Mouse (Mus musculus) cerebellum, adult 11 months (tissue): ENCODE data around the gene Itgav.

Experiments used
- DNase-seq: peaks from one replicate; pipeline ENCODE4 v3.0.0; 2022

Gene Itgav

GRCm38 (mm10) chr2:83816147-83816546 is 92.0 kb downstream of the Itgav start:
- DNase-seq = no peak

- DNase-seq = peak; percentile 16
Measured at GRCm38 (mm10) chr2:83825161-83825560, 101.0 kb downstream of the Itgav start.

GRCm38 (mm10) chr2:83828895-83829539 is 104.8 kb downstream of the Itgav start:
- no peak for DNase-seq

GRCm38 (mm10) chr2:83832903-83833302 is 108.7 kb downstream of the Itgav start:
- no peak for DNase-seq

GRCm38 (mm10) chr2:83835313-83836070 is 111.3 kb downstream of the Itgav start:
- no peak for DNase-seq

- no peak for DNase-seq
Measured at GRCm38 (mm10) chr2:83848495-83848894, 124.3 kb downstream of the Itgav start.

- DNase-seq = no peak
Measured at GRCm38 (mm10) chr2:83853423-83853822, 129.2 kb downstream of the Itgav start.

GRCm38 (mm10) chr2:83856236-83856635 is 132.0 kb downstream of the Itgav start:
- no peak for DNase-seq
